Mouse (Mus musculus): ENCODE measurements around the gene Yipf6.

DNA sequence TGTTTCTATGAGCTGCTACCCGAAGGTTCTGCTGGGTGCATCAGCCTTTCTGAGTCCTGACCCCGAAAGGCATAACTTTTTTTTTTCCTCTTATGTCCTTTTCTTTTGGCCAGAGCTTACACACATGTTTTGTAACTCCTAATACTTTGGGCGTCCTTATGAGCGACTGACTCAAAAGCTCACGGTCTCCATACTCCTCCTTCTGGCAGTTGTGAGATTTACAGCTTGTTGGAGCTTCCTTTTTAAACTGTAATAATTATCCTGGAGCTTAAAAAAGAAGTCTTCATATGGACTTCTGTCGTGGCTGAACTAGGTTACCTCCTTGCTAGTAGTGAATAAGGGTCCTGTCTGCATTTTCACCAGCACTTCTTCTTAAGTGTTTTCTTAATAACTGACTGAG lies 16.7 kb upstream of the Yipf6 start:
- TF ChIP-seq CTCF (IDR thresholded peaks at IDR 0.05) = peak; percentile 82
- no peak for TF ChIP-seq POLR2A (IDR thresholded peaks at IDR 0.05; ENCODE audit: insufficient read depth, low read depth, low read length)

Data from heart, adult 2 months (tissue).